Mouse (Mus musculus) heart, postnatal 0 days (tissue): ENCODE data around the gene Lipc. TPM values are rescaled to one million over a fixed set of nuclear protein-coding genes. Genes with fewer than 3 reads are reported as not detected.

ENCODE experiments used
- ATAC-seq: fragments of 200-750 bp; cut with Nextera tagmentation; 2 replicates; pipeline ENCODE4 v1.8.0; 2017; ENCODE audit warnings: low read depth, moderate number of reproducible peaks, moderate library complexity; ENCODE audit not compliant: insufficient read depth
- DNase-seq: peaks from one replicate; pipeline ENCODE4 v3.0.0-alpha.2; 2016; ENCODE audit warnings: low spot score
- H3K27ac ChIP-seq: fragments of 300-500 bp; sonication (generic); 2 replicates; pipeline ENCODE4 v1.5.1; 2014; ENCODE audit warnings: low read depth, mild to moderate bottlenecking
- H3K27me3 ChIP-seq: fragments of 300-500 bp; sonication (generic); 2 replicates; pipeline ENCODE4 v1.6.1; 2014; ENCODE audit warnings: low read length, mixed read lengths; ENCODE audit not compliant: control insufficient read depth, insufficient read depth
- H3K36me3 ChIP-seq: fragments of 300-500 bp; sonication (generic); replicated peaks from 2 replicates; pipeline ENCODE4 v1.6.1; 2014; ENCODE audit warnings: low read length, mixed read lengths; ENCODE audit not compliant: control insufficient read depth, insufficient read depth
- H3K4me1 ChIP-seq: fragments of 300-500 bp; sonication (generic); 2 replicates; pipeline ENCODE4 v1.6.1; 2014; ENCODE audit warnings: antibody characterized with exemption; ENCODE audit not compliant: control insufficient read depth, insufficient read depth
- H3K4me2 ChIP-seq: fragments of 300-500 bp; sonication (generic); 2 replicates; pipeline ENCODE4 v1.6.1; 2014; ENCODE audit warnings: low read depth, mild to moderate bottlenecking, low read length, moderate library complexity
- H3K4me3 ChIP-seq: fragments of 300-500 bp; sonication (generic); 2 replicates; pipeline ENCODE4 v1.5.1; 2014; ENCODE audit warnings: low read depth, low read length
- H3K9ac ChIP-seq: fragments of 300-500 bp; sonication (generic); replicated peaks from 2 replicates; pipeline ENCODE4 v1.6.1; 2014; ENCODE audit warnings: low read depth, low read length, mixed read lengths
- H3K9me3 ChIP-seq: fragments of 300-500 bp; sonication (generic); replicated peaks from 2 replicates; pipeline ENCODE4 v1.6.1; 2016; ENCODE audit warnings: low read length; ENCODE audit not compliant: control insufficient read depth
- CTCF ChIP-seq: IDR thresholded peaks from 2 replicates; pipeline ENCODE4 v1.5.1; 2016; ENCODE audit warnings: antibody characterized with exemption, control low read depth, low read depth
- EP300 ChIP-seq: IDR thresholded peaks from 2 replicates; pipeline ENCODE4 v1.6.1; 2016; ENCODE audit warnings: antibody characterized with exemption, low read depth
- WGBS: fragments of 180-500 bp; shearing (Covaris S2); extraction: QIAGEN DNeasy Blood & Tissue Kit; methylation state at CpG from one replicate; pipeline ENCODE4 v1.1.7; 2014; 5-methylcytosine and 5-hydroxymethylcytosine counted together
- polyA plus RNA-seq: library from polyadenylated mRNA; unstranded; fragments of >200 nt; fragmentation: Nextera tagmentation; extraction: Ambion mirVana; gene quantifications from 2 replicates; pipeline ENCODE4 v1.2.1, GENCODE M21; 2015
- total RNA-seq: library from RNA; depleted of rRNA; stranded (reverse); fragments of >200 nt; gene quantifications from 2 replicates; pipeline ENCODE4 v1.2.3, GENCODE M21; 2014; ENCODE audit warnings: low replicate concordance

Gene Lipc
- total and polyA plus RNA-seq, 2 experiments from 2014 or later = 0.12 to 4.6 TPM

DNA sequence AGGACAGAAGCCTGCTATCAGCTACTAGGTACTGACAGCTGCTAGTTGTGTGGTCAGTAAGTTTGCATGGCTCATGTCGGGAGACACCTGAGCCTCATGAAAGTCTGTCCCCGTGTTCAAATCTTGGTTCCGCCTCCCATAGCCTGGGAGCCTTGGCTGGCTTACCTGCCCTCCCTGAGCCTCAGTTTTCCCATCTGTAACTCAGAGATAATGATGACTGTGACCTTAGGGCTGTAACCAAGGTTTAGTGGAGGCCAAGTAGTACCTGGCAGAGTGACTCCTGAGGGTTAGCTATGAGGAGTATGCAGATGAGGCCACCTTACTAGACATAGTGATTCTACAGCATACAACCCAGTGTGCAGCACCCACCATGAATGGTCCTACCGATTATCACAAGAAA, 81.7 kb downstream of the Lipc start:
- WGBS = 74% methylated on average over 4 of the region's 4 CpGs
- H3K4me3 ChIP-seq = no peak overlapping the region
- no peak overlapping the region for H3K27ac ChIP-seq
- DNase-seq = no peak
- H3K4me2 ChIP-seq = no peak overlapping the region
- TF ChIP-seq CTCF = no peak
- TF ChIP-seq EP300 = no peak
- H3K27me3 ChIP-seq = no peaks in the 10 kb centered on the region
- H3K4me1 ChIP-seq = no peaks in the 10 kb centered on the region
- H3K9me3 ChIP-seq = no peaks in the 10 kb centered on the region
- no peaks in the 10 kb centered on the region for H3K36me3 ChIP-seq
- no peak for ATAC-seq
- no peak overlapping the region for H3K9ac ChIP-seq

DNA sequence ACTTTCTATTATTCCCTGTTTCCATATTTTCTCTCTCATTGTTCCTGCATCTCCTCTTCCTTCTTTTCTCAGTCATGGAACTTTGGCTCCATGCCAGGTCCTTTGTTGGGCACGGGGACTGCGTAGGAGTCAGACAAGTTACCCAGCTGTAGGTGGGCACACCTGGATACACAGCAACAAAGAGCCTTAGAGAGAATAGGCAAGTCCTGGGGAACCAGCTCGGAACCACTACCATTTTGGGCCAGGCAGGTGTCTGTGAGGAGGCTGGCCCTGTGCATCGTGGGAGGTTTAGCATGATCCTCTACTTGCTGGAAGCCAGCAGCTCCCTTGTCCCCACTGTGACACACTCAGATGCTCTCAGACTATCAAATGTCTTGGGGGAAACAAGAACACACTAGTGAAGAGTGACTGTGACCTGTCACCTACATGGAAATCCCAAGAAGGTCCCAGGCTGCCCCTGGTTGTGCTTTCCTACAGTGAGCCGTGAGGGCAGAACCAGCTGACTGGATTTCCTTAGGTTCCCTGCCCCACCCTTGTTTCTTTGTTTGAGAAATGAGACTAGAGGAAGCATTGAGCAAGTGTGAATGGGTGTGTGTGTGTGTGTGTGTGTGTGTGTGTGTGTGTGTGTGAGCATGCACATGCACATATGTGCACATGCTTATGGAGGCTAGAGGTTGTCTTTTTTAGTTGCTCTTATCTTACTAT, 82.7 kb downstream of the Lipc start:
- Histone ChIP-seq H3K4me3 (no peak overlapping the region), H3K27ac (no peak overlapping the region), H3K9me3 (no peaks in the 10 kb centered on the region), H3K9ac (no peak overlapping the region), H3K27me3 (no peaks in the 10 kb centered on the region), H3K4me1 (no peaks in the 10 kb centered on the region), H3K36me3 (no peaks in the 10 kb centered on the region), H3K4me2 (no peak overlapping the region)
- no peak for TF ChIP-seq CTCF
- no peak for TF ChIP-seq EP300
- no peak for DNase-seq
- ATAC-seq = no peak
- WGBS = 63% methylated on average over 5 of the region's 5 CpGs

DNA sequence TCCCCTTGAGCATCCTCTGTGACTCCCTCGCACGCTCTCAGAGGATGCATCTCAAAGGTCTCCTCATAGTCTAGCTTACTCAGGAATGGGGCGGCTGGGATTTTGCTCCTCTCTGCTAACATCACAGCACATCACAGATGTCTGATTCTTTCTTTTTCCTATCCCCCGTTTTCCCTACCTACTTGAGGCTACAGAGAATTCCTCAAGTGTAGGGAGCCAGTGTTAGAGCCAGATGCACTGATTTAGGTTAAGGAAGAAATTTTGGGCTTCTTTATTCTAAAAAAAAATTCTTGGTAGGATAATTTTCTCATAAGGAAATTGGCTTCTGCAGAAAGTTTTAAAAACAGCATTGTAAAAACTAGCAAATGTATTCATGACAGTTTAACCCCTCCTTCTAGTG, 84.6 kb downstream of the Lipc start:
- Histone ChIP-seq H3K4me3 (no peak overlapping the region), H3K4me1 (no peaks in the 10 kb centered on the region; the same call in 1 of the 2 replicates), H3K27me3 (no peaks in the 10 kb centered on the region), H3K4me2 (no peak overlapping the region), H3K9ac (no peak overlapping the region), H3K9me3 (no peaks in the 10 kb centered on the region), H3K27ac (no peak overlapping the region), H3K36me3 (no peaks in the 10 kb centered on the region)
- DNase-seq = no peak
- TF ChIP-seq EP300 = no peak
- no peak for ATAC-seq
- 85% methylated on average over 4 of the region's 4 CpGs for WGBS

DNA sequence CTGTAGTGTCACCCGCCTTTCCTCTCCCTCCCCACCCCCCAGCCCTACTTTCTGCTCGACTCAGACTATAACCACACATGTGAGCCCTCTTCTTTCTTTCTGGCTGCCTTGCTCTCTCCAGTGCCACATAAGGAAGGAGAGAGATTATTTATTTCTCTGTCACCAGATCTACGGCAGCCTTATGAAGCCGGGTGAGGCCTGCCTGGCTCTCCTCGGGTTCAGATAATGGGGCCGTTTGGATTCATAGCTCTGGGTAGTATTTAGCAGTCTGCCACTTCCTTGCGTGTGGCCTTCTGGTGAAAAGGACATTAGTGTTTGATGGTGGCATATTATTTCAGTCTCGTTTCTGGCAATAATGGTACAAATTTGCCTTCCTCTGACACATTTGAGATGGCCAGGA, 88.0 kb downstream of the Lipc start:
- no peak overlapping the region for H3K4me2 ChIP-seq
- TF ChIP-seq CTCF (no peak), EP300 (no peak)
- 61% methylated on average over 8 of the region's 8 CpGs for WGBS
- no peak overlapping the region for H3K27ac ChIP-seq
- H3K27me3 ChIP-seq = no peaks in the 10 kb centered on the region
- no peak overlapping the region for H3K9ac ChIP-seq
- H3K4me3 ChIP-seq = no peak overlapping the region
- H3K9me3 ChIP-seq = no peaks in the 10 kb centered on the region
- no peak for ATAC-seq
- no peak for DNase-seq
- H3K36me3 ChIP-seq = no peaks in the 10 kb centered on the region
- no peaks in the 10 kb centered on the region; the same call in 1 of the 2 replicates for H3K4me1 ChIP-seq

DNA sequence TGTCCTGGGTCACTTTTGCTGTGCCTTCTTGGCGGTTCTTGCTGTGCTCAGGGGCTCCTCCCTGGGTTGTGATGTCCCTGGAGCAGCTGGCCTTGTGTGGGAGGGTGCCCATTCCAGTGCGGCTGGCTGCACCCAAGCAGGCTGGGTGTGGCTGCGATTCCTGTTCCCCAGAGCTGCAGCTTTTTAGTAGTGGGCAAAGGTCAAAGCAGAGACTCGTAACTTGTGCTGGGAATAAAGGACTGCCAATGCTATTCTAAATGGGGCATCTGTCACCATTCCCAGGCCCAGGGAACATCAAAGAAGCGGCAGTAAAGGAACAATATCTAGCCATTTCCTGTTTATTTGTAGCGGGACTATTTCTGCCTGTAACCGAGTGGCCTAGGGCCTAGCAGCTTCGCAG, 88.7 kb downstream of the Lipc start:
- Histone ChIP-seq H3K4me2 (no peak overlapping the region), H3K4me3 (no peak overlapping the region), H3K27ac (peak overlapping the region; percentile 60), H3K27me3 (no peaks in the 10 kb centered on the region), H3K4me1 (no peaks in the 10 kb centered on the region; the same call in 1 of the 2 replicates), H3K36me3 (no peaks in the 10 kb centered on the region), H3K9ac (no peak overlapping the region), H3K9me3 (no peaks in the 10 kb centered on the region)
- WGBS = 37% methylated on average over 8 of the region's 8 CpGs
- no peak for ATAC-seq
- no peak for TF ChIP-seq CTCF
- TF ChIP-seq EP300 = no peak
- no peak for DNase-seq

DNA sequence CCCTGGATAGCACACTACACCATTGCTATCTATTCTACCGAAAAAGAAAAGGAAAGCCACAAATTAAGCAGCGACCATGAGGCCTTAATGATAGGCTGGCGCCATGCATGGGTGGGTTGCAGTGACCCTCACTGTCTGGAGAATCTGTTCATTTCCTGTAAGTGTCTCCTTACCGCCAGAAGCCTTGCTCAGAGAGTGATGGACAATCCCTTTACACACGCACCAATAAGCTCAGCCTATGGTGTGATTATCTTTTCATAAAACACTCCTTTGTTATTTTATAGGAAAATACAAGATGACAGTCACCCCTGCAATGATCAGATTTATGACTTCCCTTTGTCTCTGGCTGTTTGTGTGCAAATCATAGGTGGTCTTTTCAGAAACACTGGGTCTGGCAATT, 92.8 kb downstream of the Lipc start:
- H3K27ac ChIP-seq = no peak overlapping the region
- no peak for TF ChIP-seq CTCF
- TF ChIP-seq EP300 = no peak
- no peaks in the 10 kb centered on the region for H3K9me3 ChIP-seq
- H3K27me3 ChIP-seq = no peaks in the 10 kb centered on the region
- no peak overlapping the region for H3K4me3 ChIP-seq
- H3K9ac ChIP-seq = no peak overlapping the region
- no peak overlapping the region for H3K4me2 ChIP-seq
- DNase-seq (no peak), ATAC-seq (no peak)
- peaks cover 10% of the 10 kb centered on the region for H3K4me1 ChIP-seq
- 74% methylated on average over 5 of the region's 5 CpGs for WGBS
- no peaks in the 10 kb centered on the region for H3K36me3 ChIP-seq
